Mouse (Mus musculus): ENCODE results near the gene Irgm2. TPM values are rescaled to one million over a fixed set of nuclear protein-coding genes. Genes with fewer than 3 reads are reported as not detected.

The Irgm2 gene
- total and polyA plus RNA-seq, 3 experiments = 0.30 to 7.1 (median 6.0) TPM

GRCm38 (mm10) chr11:58262336-58262735 is 62.9 kb downstream of the Irgm2 start:
- Histone ChIP-seq H3K4me1 (ENCODE audit: insufficient read depth, low read depth, low read length) (no peaks in the 10 kb centered on the region), H3K9me3 (replicated peaks) (no peaks in the 10 kb centered on the region), H3K4me3 (ENCODE audit: low read depth, low read length) (no peak overlapping the region), H3K36me3 (replicated peaks) (no peaks in the 10 kb centered on the region), H3K27me3 (ENCODE audit: insufficient read depth, low read length) (peaks cover 14% of the 10 kb centered on the region)
- ATAC-seq (ENCODE audit: extremely low read depth, insufficient number of reproducible peaks, low FRiP score, poor library complexity, severe bottlenecking) = no peak
- no peak for DNase-seq (ENCODE audit: low spot score)
- TF ChIP-seq GATA2 (IDR thresholded peaks at IDR 0.05; ENCODE audit: borderline replicate concordance, low read depth, low read length) = no peak
- no peak for TF ChIP-seq GATA1 (IDR thresholded peaks at IDR 0.05; ENCODE audit: borderline replicate concordance, low read length)
- no peak for TF ChIP-seq TAL1 (conservative IDR thresholded peaks at IDR 0.05; ENCODE audit: low read depth, low read length)
- no peak for TF ChIP-seq POLR2AphosphoS5 (IDR thresholded peaks at IDR 0.05; ENCODE audit: insufficient replicate concordance, low read depth, low read length)
- no peak for TF ChIP-seq CTCF (IDR thresholded peaks at IDR 0.05; ENCODE audit: low read depth, low read length)

DNA sequence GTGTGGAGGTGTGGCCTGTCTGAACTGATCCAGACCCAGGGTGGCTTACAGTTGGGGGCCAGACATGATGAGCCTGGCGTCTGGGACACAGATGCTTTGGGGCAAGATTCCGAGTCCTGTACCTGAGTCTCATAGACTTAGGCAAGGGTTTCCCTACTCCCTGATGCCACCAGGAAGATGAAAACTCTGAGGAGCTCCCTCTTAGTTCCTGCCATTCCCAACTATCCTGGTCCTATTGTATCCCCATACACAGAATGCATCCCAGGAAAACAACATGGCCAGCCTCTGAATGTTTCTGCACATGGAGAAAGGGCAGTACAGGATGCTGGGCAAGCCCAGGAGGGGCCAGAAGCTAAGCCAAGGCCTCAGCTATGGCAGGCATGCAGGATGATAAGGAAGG is 64.1 kb downstream of the Irgm2 start:
- no peaks in the 10 kb centered on the region for H3K4me1 ChIP-seq (ENCODE audit: insufficient read depth, low read depth, low read length)
- no peak for DNase-seq (ENCODE audit: low spot score)
- no peak for ATAC-seq (ENCODE audit: extremely low read depth, insufficient number of reproducible peaks, low FRiP score, poor library complexity, severe bottlenecking)
- no peak overlapping the region for H3K4me3 ChIP-seq (ENCODE audit: low read depth, low read length)
- no peaks in the 10 kb centered on the region for H3K36me3 ChIP-seq (replicated peaks)
- TF ChIP-seq TAL1 (conservative IDR thresholded peaks at IDR 0.05; ENCODE audit: low read depth, low read length) (no peak), POLR2AphosphoS5 (IDR thresholded peaks at IDR 0.05; ENCODE audit: insufficient replicate concordance, low read depth, low read length) (no peak), CTCF (IDR thresholded peaks at IDR 0.05; ENCODE audit: low read depth, low read length) (no peak), GATA1 (IDR thresholded peaks at IDR 0.05; ENCODE audit: borderline replicate concordance, low read length) (no peak), GATA2 (IDR thresholded peaks at IDR 0.05; ENCODE audit: borderline replicate concordance, low read depth, low read length) (no peak)
- H3K9me3 ChIP-seq (replicated peaks) = no peaks in the 10 kb centered on the region
- H3K27me3 ChIP-seq (ENCODE audit: insufficient read depth, low read length) = peaks cover 17% of the 10 kb centered on the region

GRCm38 (mm10) chr11:58264546-58264945 is 65.1 kb downstream of the Irgm2 start:
- H3K36me3 ChIP-seq (replicated peaks) = no peaks in the 10 kb centered on the region
- peaks cover 21% of the 10 kb centered on the region for H3K27me3 ChIP-seq (ENCODE audit: insufficient read depth, low read length)
- no peak for DNase-seq (ENCODE audit: low spot score)
- no peak for ATAC-seq (ENCODE audit: extremely low read depth, insufficient number of reproducible peaks, low FRiP score, poor library complexity, severe bottlenecking)
- H3K4me1 ChIP-seq (ENCODE audit: insufficient read depth, low read depth, low read length) = no peaks in the 10 kb centered on the region
- H3K4me3 ChIP-seq (ENCODE audit: low read depth, low read length) = no peak overlapping the region
- no peaks in the 10 kb centered on the region for H3K9me3 ChIP-seq (replicated peaks)
- no peak for TF ChIP-seq CTCF (IDR thresholded peaks at IDR 0.05; ENCODE audit: low read depth, low read length)
- TF ChIP-seq TAL1 (conservative IDR thresholded peaks at IDR 0.05; ENCODE audit: low read depth, low read length) = no peak
- TF ChIP-seq GATA2 (IDR thresholded peaks at IDR 0.05; ENCODE audit: borderline replicate concordance, low read depth, low read length) = no peak
- no peak for TF ChIP-seq GATA1 (IDR thresholded peaks at IDR 0.05; ENCODE audit: borderline replicate concordance, low read length)
- no peak for TF ChIP-seq POLR2AphosphoS5 (IDR thresholded peaks at IDR 0.05; ENCODE audit: insufficient replicate concordance, low read depth, low read length)

DNA sequence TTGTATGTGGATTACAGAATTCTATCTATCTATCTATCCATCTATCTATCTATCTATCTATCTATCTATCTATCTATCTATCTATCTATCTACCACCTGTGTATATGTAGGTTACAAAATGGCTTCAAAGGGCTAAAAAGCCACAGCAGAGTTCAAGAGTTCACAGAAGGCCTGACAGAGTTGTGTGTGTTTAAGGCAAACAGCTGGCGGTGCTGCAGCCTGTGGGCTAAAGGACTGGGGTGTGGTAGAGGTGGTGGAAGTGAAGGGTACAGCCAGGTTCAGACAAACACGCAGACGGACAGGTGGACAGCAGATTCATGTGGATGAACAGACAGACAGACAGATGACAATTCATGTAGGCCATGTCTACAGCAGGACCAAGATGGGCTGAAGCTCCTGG is 68.9 kb downstream of the Irgm2 start:
- DNase-seq (ENCODE audit: low spot score) = no peak
- TF ChIP-seq CTCF (IDR thresholded peaks at IDR 0.05; ENCODE audit: low read depth, low read length) (no peak), POLR2AphosphoS5 (IDR thresholded peaks at IDR 0.05; ENCODE audit: insufficient replicate concordance, low read depth, low read length) (no peak), GATA2 (IDR thresholded peaks at IDR 0.05; ENCODE audit: borderline replicate concordance, low read depth, low read length) (no peak), TAL1 (conservative IDR thresholded peaks at IDR 0.05; ENCODE audit: low read depth, low read length) (no peak)
- no peaks in the 10 kb centered on the region for H3K4me1 ChIP-seq (ENCODE audit: insufficient read depth, low read depth, low read length)
- peaks cover 21% of the 10 kb centered on the region for H3K27me3 ChIP-seq (ENCODE audit: insufficient read depth, low read length)
- H3K36me3 ChIP-seq (replicated peaks) = no peaks in the 10 kb centered on the region
- H3K9me3 ChIP-seq (replicated peaks) = no peaks in the 10 kb centered on the region
- no peak overlapping the region for H3K4me3 ChIP-seq (ENCODE audit: low read depth, low read length)
- ATAC-seq (ENCODE audit: extremely low read depth, insufficient number of reproducible peaks, low FRiP score, poor library complexity, severe bottlenecking) = no peak

Other genes with a start within 250 kb of the Irgm2 start
- 184 and 189 TPM in 2 replicates for gene Larp1, start 190.6 kb upstream of the Irgm2 start, total RNA-seq (2014; fragmentation: Nextera tagmentation)
- gene Larp1, start 190.6 kb upstream of the Irgm2 start, total RNA-seq (2017) = 31.4 and 34.7 TPM in 2 replicates
- gene Larp1, start 190.6 kb upstream of the Irgm2 start, polyA plus RNA-seq (2012) = 111 and 123 TPM in 2 replicates
- gene Gm12248, start 106.5 kb upstream of the Irgm2 start, total RNA-seq (2014; fragmentation: Nextera tagmentation) = 0.90 and 2.5 TPM in 2 replicates
- 0.76 TPM in 1 of 2 replicates, not detected in the other for gene Gm12248, start 106.5 kb upstream of the Irgm2 start, total RNA-seq (2017)
- gene Gm12248, start 106.5 kb upstream of the Irgm2 start, polyA plus RNA-seq (2012) = 0.05 TPM in 1 of 2 replicates, not detected in the other
- gene Cnot8, start 95.5 kb upstream of the Irgm2 start, total RNA-seq (2014; fragmentation: Nextera tagmentation) = 64.2 and 65.1 TPM in 2 replicates
- gene Cnot8, start 95.5 kb upstream of the Irgm2 start, total RNA-seq (2017) = 111 and 126 TPM in 2 replicates
- 4.4 and 5.5 TPM in 2 replicates for gene Cnot8, start 95.5 kb upstream of the Irgm2 start, polyA plus RNA-seq (2012)
- 43.9 and 61.6 TPM in 2 replicates for gene Gemin5, start 31.1 kb upstream of the Irgm2 start, total RNA-seq (2014; fragmentation: Nextera tagmentation)
- gene Gemin5, start 31.1 kb upstream of the Irgm2 start, total RNA-seq (2017) = 25.9 and 26.3 TPM in 2 replicates
- 14.6 and 19.6 TPM in 2 replicates for gene Gemin5, start 31.1 kb upstream of the Irgm2 start, polyA plus RNA-seq (2012)
- 67.5 and 82.1 TPM in 2 replicates for gene Mrpl22, start 28.0 kb upstream of the Irgm2 start, total RNA-seq (2014; fragmentation: Nextera tagmentation)
- 72.6 and 81.6 TPM in 2 replicates for gene Mrpl22, start 28.0 kb upstream of the Irgm2 start, total RNA-seq (2017)
- gene Mrpl22, start 28.0 kb upstream of the Irgm2 start, polyA plus RNA-seq (2012) = 9.5 and 19.0 TPM in 2 replicates
- 10.3 and 11.1 TPM in 2 replicates for gene Igtp, start 62 bp upstream of the Irgm2 start, total RNA-seq (2014; fragmentation: Nextera tagmentation)
- gene Igtp, start 62 bp upstream of the Irgm2 start, total RNA-seq (2017) = 9.9 and 11.0 TPM in 2 replicates
- gene Igtp, start 62 bp upstream of the Irgm2 start, polyA plus RNA-seq (2012) = 1.2 and 1.4 TPM in 2 replicates
- not detected in 2 replicates for gene 4930438A08Rik, start 75.2 kb downstream of the Irgm2 start, total RNA-seq (2014; fragmentation: Nextera tagmentation)
- gene 4930438A08Rik, start 75.2 kb downstream of the Irgm2 start, total RNA-seq (2017) = 0.05 TPM in 1 of 2 replicates, not detected in the other
- gene 4930438A08Rik, start 75.2 kb downstream of the Irgm2 start, polyA plus RNA-seq (2012) = not detected in 2 replicates
- 14.4 and 17.5 TPM in 2 replicates for gene Zfp692, start 107.5 kb downstream of the Irgm2 start, total RNA-seq (2014; fragmentation: Nextera tagmentation)
- gene Zfp692, start 107.5 kb downstream of the Irgm2 start, total RNA-seq (2017) = 14.5 and 20.0 TPM in 2 replicates
- gene Zfp692, start 107.5 kb downstream of the Irgm2 start, polyA plus RNA-seq (2012) = 15.5 and 16.6 TPM in 2 replicates
- gene Zfp672, start 130.7 kb downstream of the Irgm2 start, total RNA-seq (2014; fragmentation: Nextera tagmentation) = 24.2 and 27.1 TPM in 2 replicates
- gene Zfp672, start 130.7 kb downstream of the Irgm2 start, total RNA-seq (2017) = 27.2 and 29.6 TPM in 2 replicates
- 7.9 TPM in 2 replicates for gene Zfp672, start 130.7 kb downstream of the Irgm2 start, polyA plus RNA-seq (2012)
- 4.5 and 5.1 TPM in 2 replicates for gene Sh3bp5l, start 131.1 kb downstream of the Irgm2 start, total RNA-seq (2014; fragmentation: Nextera tagmentation)
- 18.1 and 19.5 TPM in 2 replicates for gene Sh3bp5l, start 131.1 kb downstream of the Irgm2 start, total RNA-seq (2017)
- 18.2 and 18.6 TPM in 2 replicates for gene Sh3bp5l, start 131.1 kb downstream of the Irgm2 start, polyA plus RNA-seq (2012)
- gene Lypd8, start 179.4 kb downstream of the Irgm2 start, total RNA-seq (2014; fragmentation: Nextera tagmentation) = 0.68 and 1.2 TPM in 2 replicates
- gene Lypd8, start 179.4 kb downstream of the Irgm2 start, total RNA-seq (2017) = 0.16 and 0.29 TPM in 2 replicates
- 0.07 TPM in 1 of 2 replicates, not detected in the other for gene Lypd8, start 179.4 kb downstream of the Irgm2 start, polyA plus RNA-seq (2012)
- not detected in 2 replicates for gene 1810065E05Rik, start 221.5 kb downstream of the Irgm2 start, total RNA-seq (2014; fragmentation: Nextera tagmentation)
- gene 1810065E05Rik, start 221.5 kb downstream of the Irgm2 start, total RNA-seq (2017) = not detected in 2 replicates
- gene 1810065E05Rik, start 221.5 kb downstream of the Irgm2 start, polyA plus RNA-seq (2012) = not detected in 2 replicates
- not detected in 2 replicates for gene Gm12253, start 232.9 kb downstream of the Irgm2 start, total RNA-seq (2014; fragmentation: Nextera tagmentation)
- not detected in 2 replicates for gene Gm12253, start 232.9 kb downstream of the Irgm2 start, total RNA-seq (2017)
- not detected in 2 replicates for gene Gm12253, start 232.9 kb downstream of the Irgm2 start, polyA plus RNA-seq (2012)